Mouse (Mus musculus) 3134 (cell line): ENCODE results near the gene Stk26.

Source experiments
- DNase-seq: peaks from one replicate; pipeline ENCODE4 v3.0.0-alpha.2; 2011; ENCODE audit warnings: low spot score; ENCODE audit not compliant: insufficient read length; ENCODE audit errors: extremely low read depth

Gene Stk26

GRCm38 (mm10) chrX:50840847-50841560 lies at the start of gene Stk26:
Stk26 (plus strand) TSS chrX:50841047.
- DNase-seq, result no peak

GRCm38 (mm10) chrX:50793005-50793680 lies 47.7 kb upstream of the Stk26 start:
- no peak for DNase-seq

DNA sequence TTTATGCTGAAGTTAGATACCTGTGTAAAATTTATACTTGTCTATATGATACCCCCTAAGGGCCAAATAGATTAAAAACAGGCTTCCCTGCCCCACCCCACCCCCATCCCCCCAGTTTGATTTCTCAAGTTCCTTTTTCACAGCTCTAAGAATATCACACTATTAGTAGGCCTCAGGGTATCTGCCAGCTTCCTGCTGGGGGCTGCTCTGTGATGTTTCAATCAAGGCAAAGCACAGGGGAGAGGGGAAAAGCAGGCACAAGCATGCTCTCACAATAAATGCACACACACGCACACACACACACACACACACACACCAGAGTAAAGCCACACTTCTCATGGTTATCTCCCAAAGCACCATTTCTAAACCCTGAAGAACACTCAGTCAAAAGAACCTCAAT lies 43.0 kb upstream of the Stk26 start:
- no peak for DNase-seq

DNA sequence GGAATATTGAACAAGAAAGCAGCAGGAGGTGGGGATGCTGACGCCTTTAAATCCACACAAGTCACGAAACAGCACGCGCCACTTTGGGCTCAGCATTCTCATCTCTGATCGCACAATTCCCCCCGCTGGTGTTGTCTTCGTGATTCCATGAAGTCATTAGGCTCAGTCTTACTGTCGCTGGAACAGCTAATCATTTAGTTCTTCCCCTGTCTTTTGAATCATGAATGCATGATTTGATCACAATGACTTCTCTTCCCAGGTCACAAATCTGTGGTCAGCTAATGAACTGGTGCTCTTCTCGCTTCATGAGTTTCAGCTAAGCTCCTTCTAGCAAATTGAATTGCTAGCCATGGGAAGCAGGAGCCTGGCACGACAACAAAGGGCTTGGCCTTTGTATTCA lies 42.3 kb upstream of the Stk26 start:
- DNase-seq, result no peak

DNA sequence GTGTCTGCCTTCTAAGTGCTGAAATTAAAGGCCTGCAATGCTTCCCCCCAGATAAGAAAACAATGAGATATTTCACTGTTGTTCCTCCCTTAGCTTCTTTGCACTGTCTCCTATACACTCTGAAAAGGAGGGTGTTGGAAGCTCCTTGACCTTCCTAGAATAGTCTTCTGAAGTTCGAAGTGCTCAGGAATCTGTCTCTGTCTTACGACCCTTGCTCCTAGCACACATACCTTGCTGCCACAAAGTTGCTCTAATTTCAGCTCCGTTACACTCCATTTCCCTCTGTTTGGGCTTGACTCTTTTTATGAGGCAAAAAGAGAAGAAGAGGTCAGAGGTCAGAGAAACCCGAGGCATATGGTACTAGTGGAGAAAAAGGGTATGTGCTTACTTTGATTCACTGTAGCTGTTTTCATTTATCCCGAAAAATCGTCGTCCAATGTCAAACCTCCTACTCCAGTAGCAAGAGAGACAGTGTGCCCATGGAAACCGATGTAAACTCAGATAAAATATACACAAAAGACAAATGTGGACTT lies 41.1 kb upstream of the Stk26 start:
- DNase-seq, result no peak

- DNase-seq, result no peak
Measured at GRCm38 (mm10) chrX:50805654-50806053, 35.2 kb upstream of the Stk26 start.

- DNase-seq, result no peak
Measured at GRCm38 (mm10) chrX:50823856-50824255, 17.0 kb upstream of the Stk26 start.

GRCm38 (mm10) chrX:50835592-50835991 lies 5.3 kb upstream of the Stk26 start:
- no peak for DNase-seq

GRCm38 (mm10) chrX:50836029-50836691 lies 4.7 kb upstream of the Stk26 start:
- no peak for DNase-seq

DNA sequence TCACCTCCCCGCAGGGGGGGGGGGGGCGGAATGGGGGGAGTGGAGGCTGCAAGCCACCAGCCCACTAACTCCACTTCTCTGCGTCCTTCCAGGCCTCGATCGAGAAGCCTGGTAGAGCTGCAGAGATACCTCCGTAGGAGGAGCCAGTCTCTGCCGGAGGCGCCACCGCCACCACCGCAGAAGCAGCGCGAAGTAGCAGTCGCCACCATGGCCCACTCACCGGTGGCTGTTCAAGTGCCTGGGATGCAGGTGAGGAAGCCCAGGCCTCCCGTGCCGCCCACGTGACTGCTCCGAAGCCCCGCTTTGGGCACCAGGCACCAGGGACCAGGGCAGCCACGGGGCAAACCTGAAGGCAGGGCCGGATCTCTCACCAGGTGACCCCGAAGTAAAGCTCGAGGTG lies 740 bp downstream of the Stk26 start:
- no peak for DNase-seq

DNA sequence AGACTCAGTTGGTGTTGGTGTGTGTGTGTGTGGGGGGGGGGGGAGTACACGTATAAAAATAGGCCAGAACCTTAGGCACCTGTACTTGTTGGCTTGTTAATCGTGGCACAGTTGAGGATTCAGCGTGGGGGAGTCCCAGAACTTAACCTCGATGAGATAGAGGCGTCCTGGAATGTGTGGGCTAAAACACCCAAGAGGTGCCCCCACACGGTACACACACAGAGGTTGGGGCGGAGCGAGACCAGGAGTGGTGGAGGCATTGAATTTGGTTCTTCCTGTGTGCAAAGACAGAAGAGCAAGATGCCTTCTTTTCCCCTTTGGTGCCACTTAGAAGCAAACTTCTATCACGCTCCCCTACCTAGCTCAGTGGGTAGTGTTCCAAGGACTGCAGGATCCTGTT lies 1.2 kb downstream of the Stk26 start:
- DNase-seq, result no peak

DNA sequence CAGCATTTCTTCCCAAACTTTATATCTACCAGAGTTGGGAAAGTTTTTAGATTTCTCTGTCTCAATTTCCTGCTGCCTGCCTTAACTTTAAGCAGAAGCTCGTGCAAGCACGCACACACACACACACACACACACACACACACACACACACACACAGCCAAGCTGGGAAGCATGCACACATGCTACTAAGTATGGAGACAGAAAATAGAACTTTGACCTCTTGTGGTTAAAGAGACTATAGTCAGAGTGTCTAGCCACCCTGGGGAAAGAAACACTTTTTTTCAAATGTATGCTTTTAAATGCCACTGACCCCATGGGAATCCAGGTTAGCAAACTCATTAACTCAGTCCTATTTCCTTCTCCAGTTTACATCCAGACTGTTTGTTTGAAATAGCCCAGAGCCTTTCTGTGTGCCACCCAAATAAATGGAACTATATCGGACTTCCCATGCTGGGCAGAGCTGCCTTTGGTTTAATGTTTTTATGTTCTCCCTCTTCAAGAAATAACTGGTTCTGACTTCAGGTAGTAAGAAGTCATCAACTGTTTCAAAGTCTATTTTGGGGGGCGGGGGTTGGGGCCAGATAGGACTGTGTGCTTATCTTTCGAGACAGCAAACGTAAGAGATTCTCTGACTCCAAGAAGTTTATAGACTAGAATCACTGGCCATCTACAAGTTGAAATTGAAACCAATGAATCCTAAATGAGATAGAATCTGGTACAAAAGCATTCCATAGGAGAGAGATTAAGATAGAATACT lies 9.8 kb downstream of the Stk26 start:
- no peak for DNase-seq

DNA sequence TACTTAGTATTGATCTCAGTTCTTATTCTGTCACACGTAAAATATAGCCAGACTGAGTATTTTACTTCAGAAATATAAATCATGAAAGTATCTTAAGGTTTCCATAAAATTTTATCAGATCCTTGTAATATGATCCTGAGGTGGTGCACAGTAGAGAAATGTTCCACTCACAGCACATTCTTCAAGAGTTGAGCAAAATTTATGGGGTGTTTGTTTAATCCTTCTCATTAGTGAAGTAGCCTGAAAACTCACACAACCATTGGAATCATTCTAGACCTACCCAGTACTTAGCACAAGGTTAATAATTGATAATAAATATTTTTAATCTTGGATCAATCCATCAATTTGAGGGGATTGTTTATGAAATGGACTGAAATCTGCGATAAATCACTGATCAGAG lies 22.9 kb downstream of the Stk26 start:
- DNase-seq, result no peak

- DNase-seq, result no peak
Measured at GRCm38 (mm10) chrX:50864734-50865133, 23.9 kb downstream of the Stk26 start.

GRCm38 (mm10) chrX:50874246-50875002 lies 33.6 kb downstream of the Stk26 start:
- DNase-seq, result no peak

DNA sequence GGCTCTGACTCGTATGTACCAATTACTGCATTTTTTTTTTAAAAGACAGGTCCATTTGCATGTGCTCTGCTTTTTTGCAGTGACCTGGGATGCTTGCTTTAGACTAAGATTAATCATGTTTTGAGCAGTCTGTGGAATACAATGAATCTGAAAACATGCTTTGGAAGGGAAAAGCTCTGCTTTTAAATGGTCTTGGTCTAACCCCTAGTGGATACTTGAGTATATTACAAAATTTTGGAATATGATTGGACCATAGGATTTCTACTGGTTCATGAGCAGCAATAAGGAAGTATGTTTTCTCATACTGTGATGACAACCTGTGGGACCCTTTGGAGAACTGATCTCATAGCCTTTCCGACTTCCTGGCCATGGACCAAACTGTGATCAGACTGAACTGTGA lies 47.2 kb downstream of the Stk26 start:
- no peak for DNase-seq

GRCm38 (mm10) chrX:50903497-50903896 lies 62.6 kb downstream of the Stk26 start:
- DNase-seq, result no peak

GRCm38 (mm10) chrX:50909915-50910314 lies 69.1 kb downstream of the Stk26 start:
- DNase-seq, result no peak

- DNase-seq, result no peak
Measured at GRCm38 (mm10) chrX:50917389-50917788, 76.5 kb downstream of the Stk26 start.

DNA sequence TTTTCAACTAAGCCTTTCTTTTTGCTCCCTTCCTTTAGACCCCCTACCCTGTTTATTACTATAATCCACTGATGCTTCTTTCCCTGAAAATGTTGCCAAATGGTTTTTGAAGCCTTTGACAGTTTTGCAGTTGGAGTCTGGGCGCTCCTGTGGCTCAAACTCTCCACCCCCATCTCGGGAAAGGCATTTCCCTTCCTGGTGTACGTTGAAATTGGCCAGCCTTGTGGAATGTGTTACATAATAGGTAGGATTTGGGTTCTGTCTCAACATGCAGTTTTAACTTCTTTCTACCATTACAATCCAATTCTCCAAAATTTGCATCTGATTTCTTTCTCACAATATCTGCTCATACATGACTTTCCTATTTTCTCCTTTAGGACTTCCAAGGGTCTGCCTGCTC lies 77.9 kb downstream of the Stk26 start:
- DNase-seq, result no peak
